Mouse (Mus musculus): Measurements from ENCODE around the gene Sgsm1.
"Not testable (repeated sequence)": the region's sequence is repeated elsewhere in the genome, so short reads cannot be mapped to it uniquely, and the experiment has no call there.

The Sgsm1 gene

DNA sequence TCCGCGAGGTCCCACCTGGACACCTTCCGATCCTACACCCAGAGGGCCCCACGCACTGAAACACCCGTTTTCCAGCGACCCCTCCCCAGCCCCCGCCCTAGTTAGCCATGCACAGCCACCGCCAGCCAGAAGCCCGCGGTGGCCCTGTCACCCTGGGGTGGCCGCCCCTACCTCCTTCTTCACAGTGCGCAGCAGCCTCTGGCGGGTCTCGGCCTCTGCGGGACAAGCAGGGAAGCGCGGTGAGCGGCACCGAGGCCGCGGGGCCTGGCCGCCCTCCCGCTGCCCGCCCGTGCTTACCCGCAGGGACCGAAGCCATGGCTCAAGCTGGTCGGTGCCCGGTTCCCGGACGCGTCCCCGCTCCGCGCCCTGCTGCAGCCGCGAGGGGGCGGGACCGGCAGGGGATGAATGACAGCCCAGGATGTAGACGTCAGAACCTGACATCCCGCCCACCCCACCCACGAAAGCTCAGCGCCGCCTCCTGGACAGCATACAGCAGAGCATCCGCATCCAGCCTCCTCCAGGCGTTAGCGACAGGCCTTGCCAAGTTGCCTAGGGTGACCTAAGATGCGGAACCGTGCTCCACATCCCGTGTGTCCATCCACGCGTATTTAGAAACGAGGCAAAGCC, at the start of gene Sgsm1:
Gene Sgsm1, minus strand, starts transcription at position 410 of the 627 bp plus-strand sequence.
- no peak for DNase-seq (ENCODE audit: low read depth)

DNA sequence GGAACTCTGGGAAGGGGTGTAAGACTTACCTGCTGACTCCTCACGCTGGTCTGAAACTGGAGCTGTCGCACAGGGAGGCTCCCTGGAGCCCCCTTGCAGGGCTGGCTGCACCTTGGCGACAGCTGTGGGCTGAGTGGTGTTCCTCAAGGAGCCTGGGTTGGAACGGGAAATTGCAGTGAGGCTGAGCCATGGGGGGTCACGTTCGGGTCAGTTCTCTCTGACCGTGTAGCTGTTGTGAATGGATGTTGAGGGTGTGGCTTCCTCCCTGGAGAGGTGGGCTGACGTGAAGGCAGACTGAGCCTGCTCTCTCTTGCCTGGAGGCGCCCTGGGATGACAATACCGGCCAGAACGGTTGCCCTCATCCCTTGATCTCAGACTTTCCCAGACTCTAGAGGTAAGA, 48.2 kb upstream of the Sgsm1 start:
- DNase-seq (ENCODE audit: low read depth) = no peak

DNA sequence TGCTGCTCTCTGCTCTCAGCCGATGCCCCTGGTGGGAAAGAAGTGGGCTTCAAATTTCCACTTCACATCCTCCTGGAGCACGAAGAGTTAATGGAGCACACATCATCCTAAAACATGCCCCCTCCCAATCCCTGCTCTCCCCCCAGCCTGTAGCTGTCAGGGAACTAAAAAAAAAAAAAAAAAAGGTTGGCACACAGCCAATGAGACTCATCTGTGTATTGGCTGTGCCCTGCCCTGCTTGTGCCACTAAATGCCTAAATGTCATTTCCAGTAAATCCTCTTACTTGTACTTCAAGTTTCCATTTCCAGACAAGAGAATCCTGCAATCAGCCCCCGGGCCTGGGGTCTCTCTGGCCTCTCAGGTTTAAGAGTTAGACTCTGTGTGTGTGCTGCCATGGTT, 47.1 kb upstream of the Sgsm1 start:
- DNase-seq (ENCODE audit: low read depth) = no peak

DNA sequence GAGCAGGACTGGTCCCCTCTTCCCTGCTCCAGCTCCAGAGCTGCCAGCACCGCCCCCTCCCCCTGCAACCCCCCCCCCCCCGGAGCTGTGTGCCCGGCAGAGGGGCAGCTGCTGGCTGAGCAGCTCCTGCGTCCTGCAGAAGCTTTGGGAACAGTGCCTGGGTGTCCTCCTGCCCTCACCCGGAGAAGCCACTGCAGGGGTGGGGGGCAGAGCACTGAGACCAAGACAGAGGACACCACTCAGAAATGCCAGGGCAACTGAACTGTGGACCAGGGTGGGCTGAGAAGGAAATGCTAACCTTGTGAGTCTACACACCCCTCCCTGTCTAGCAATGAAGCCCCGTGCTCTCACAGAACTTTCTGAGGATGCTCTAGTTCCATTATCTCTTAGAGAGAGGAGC, 46.6 kb upstream of the Sgsm1 start, which contains the start of gene Aym1:
Gene Aym1, plus strand, starts transcription at position 109 of the 400 bp plus-strand sequence.
- no peak for DNase-seq (ENCODE audit: low read depth)

DNA sequence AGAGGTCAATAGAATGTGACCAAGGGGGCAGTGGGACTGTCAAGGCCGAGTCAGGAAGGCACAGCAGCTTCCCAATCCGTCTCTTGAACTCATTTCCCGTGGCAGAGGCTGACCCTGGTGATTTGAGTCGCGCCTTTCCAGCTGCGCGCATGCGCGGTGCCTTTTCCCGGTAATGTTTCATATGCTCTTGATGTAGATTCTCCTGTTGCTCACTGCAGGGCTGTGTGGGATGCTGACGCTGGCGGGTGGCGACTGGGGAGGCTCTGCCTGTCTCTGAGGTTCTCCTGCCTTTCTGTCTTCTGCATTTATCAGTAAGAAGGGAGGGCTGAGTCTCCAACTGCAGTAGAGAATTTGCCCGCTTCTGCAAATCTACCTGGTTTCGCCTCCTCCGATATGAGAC, 43.7 kb upstream of the Sgsm1 start:
- no peak for DNase-seq (ENCODE audit: low read depth)

DNA sequence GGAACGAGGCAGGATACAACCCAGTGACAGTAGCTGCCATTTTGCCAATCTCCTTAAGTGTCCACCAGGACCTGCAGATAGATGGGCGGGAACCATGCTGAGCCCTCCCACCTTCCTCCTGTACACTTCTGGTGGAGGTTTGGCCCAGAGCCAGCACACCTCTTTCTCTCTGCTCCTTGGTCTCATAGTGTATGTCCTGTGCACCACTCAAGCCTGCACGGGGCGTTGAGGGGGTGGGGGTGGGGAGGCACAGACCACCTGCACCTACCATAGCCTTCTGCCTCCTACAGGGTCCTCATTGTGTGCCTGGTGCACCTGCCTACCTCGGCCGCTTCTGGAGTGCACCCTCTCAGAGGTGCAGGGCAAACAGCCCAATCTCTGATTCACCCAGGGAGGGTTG, 42.0 kb upstream of the Sgsm1 start:
- DNase-seq (ENCODE audit: low read depth) = no peak

DNA sequence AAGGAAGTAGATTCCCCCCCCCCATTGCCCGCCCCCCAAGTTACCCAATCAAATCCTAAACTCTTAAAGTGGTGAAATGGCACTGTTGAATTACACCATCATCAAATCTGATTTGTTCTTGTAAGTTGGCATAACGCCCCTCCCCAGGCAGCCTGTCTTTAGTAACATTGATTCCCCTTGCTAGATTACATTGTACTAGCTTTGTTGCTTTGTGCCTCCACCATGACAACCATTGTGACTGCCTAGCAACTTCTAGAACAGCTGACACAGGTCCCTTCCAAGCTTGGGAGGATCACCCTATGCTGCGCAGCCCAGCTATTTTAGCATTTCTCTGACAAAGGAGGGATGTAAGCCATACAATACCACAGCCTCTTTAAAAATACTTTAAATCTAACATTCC, 41.2 kb upstream of the Sgsm1 start:
- DNase-seq (ENCODE audit: low read depth) = no peak

DNA sequence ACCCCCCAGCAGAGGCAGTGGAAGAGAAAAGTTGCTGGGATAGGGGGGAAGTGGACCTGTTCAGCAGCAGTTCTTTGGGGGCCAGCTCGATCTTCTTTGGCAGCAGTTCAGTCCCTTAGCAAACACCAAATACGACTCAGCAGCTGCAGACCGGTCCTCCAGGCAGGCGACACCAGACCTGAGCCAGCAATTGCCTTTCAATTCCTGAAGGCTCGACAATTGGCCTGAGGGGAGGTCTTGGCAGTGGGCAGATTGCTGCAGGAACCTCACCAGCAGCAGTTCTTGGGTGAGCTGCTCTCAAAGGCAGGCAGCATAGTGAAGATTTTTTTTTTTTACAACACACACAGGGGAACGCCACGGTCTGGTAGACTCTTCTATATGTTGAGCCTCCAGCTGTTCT, 39.2 kb upstream of the Sgsm1 start:
- no peak for DNase-seq (ENCODE audit: low read depth)

DNA sequence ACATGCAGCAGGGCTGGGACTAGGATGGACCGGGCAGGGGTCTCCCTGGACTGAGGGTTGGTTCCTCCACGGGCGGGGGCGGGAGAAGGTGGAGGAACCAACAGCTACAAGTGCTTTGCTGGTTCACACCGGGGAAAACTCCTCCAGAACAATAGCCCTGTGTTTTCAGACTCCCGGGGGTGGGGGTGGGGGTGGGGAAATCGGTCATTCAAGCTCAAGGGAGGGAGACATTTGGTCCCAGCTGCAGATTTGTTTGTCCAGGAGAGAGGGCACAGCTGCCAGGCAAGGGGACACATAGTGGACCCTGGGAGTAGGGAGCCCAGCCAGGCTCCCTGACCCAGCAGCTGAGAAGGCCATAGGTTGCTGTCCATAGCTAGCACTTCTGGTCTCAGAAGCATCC, 38.6 kb upstream of the Sgsm1 start:
- no peak for DNase-seq (ENCODE audit: low read depth)

DNA sequence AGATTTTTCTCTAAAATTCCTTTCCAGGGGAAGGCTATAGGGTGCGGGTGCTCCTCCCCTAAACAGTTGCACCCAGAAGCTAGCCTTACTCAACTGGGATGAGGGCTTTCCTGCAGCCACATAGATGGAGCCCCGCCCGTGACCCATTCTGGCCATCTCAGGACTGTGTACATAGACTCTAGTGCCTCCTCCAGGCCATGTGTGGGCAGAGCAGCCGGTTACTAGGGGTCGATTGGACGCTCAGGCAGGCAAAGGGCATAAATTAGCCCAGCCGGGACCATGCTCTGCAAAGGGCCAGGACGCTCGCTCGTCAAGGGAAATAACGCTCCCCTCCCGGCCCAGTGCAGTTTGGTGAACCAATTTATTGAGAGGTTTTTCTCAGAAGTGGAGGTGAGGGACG, 38.0 kb upstream of the Sgsm1 start:
- DNase-seq (ENCODE audit: low read depth) = no peak

DNA sequence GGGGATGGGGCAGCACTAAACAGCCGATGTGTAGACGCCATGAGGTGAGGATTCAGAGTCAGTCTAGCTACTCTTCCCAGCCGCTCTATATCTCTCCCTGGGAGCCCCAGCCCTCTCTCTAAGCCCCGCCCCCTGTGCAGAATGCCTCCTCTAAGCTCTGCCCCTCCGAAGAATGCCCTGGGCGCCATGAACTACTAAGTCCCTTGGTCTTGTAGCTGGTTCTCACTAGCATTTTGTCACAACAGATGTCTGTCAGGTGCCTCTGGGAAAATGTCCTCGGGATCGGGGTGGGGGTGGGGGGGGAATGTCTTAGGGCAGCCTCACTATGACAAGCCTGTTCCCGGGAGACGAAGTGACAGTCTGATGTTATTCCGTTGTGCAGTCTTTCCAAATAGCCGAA, 37.0 kb upstream of the Sgsm1 start:
- no peak for DNase-seq (ENCODE audit: low read depth)

DNA sequence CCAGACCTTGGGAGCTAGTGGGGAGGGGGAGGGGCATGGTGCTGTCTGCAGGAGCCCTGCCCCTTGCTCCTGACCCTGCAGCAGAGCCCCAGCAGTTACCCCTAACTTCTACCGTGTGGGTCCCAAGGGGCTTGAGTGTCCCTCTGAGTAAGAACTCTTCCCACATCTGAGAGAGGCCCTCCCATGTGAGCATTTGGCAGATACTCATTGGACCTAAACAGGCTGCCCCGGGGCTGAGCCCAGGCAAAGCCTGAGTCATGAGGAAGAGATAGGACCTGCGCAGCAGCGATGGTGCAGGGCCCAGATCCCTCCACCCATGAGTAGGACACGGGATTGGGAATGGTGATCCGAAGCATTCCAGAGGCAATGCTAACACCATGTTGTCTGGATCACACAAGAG, 36.1 kb upstream of the Sgsm1 start:
- not testable (repeated sequence) for DNase-seq (ENCODE audit: low read depth)

DNA sequence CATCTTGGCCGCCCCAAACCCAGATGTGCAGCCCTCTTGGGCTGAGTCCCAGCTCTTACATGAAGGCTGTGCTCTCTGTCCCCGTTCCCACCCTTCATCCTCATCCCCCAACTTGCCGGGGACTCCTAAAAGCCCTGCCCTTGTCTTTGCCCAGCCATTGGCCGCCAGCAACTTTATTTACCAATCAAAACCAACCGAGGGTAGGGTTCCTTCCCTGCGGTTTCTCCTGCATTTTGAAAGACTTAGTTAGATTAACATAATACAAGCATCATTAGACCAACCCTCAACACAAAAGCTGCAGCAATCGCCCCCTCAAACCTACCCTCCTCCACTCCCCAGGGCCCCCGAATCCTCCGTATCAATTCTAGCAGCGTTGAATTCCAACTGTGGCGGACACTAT, 35.2 kb upstream of the Sgsm1 start:
- DNase-seq (ENCODE audit: low read depth) = no peak

DNA sequence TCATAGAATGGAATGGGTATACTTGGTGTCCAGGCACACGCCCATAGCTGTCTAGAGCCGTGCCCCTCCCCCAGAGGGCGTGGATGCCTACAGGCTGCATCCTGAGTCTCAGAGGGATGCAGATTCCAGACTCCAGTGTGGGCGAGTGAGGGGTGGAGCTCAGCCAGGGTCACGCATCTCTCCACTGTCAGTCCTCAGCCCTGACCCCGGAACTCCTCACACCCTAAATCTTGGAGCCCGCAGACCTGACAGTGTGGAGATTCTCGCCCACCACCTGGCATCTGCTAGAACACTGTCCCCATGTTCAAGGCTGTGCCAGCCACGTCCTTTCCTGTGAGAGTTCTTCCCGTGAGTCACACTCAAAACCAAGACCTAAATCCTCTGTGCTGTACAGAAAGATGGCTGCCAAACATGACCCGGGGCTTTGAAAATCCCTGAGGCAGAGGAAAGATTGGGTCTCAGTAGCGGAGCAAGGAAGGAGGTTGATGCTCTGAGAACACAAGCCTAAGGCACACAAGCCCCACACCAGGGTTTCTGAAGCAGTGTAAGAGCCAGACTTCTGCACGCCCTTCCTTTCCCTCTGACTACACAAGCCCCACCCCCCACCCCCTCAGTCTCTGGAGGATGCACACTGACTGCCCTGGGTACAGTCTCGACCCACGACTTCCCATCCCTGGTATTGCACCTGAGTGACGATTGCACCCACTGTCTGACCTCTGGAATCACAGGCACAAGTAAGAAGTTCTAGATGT, 34.2 kb upstream of the Sgsm1 start:
- DNase-seq (ENCODE audit: low read depth) = no peak

DNA sequence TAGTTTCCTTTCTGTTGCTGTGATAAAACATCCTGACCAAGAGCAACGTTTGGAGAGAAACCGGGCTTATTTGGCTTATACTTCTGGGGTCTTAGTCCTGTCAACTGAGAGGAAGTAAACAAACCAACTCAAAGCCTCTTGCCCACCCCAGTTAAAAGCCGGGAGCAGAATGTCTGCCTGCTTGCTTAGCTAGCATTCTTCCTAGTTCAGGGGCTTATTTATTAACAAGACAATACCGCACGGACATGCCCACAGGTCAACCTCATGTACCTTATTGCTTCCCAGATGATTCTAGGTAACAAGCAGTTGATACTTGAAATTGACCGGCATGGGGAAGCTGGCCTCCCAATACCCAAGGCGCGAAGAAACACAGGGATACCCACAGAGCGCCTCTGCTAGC, 25.7 kb upstream of the Sgsm1 start:
- DNase-seq (ENCODE audit: low read depth) = no peak

DNA sequence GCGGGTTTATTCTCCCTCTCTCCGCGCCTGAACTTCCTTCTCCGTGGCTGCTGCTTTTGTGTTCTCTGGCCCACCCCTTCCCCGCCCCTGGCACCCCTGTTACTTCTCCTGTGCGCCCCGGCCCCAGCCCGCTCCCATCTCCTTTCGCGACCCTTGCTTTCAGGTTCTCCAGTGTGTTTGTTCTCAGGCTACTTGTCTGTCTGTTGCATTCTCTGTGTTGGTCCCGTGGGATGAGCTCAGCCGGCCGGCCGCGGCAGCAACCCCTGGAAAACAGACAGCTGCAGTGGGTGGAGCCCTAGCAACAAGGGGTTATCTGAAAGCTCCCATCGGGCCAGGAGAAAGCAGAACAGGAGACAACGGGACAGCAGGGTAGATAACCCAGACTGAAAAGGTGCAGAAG, 25.1 kb upstream of the Sgsm1 start:
- no peak for DNase-seq (ENCODE audit: low read depth)

DNA sequence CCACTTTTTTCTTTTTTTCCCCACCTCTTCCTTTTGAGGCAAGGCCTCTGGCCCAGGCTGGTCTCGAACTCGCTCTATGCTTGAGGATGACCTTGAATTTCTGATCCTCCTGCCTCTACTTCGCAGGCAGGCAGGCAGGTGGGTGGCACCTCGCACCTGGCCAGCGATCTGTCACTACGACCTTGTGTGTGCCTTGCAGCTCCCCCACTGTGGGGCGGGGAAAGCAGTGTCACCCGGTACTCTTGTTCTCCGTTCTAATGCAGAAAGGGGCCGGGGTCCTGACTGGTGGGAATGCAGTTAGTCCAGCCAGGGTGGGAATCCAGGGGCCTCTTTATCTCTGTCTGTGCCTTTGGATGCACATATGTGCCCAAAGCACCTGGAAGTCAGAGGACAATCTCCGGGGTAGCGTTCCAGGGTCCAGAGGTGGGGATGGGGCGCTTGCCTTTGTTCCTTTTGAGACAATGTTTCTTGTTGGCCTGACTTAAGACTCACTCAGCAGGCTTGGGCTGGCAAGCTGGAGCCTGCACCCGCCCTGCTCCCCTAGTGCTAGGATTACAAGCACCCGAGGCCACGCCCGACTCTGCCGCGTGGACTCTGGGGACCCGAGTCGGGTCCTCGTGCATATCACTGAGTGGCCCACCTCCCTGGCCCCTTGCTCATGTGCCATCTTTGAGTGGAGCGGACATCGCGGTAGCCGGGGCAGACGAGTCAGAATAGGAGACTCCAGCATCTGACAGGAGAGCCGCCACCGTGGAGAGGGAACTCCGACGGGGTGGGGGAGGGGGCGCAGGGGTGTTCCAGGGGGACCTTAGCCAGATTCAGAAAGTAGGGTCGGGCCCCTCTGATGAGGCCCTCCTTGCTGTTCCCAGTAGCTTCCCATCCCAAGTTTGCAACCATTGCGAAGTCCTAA, 24.3 kb upstream of the Sgsm1 start:
- DNase-seq (ENCODE audit: low read depth) = no peak

DNA sequence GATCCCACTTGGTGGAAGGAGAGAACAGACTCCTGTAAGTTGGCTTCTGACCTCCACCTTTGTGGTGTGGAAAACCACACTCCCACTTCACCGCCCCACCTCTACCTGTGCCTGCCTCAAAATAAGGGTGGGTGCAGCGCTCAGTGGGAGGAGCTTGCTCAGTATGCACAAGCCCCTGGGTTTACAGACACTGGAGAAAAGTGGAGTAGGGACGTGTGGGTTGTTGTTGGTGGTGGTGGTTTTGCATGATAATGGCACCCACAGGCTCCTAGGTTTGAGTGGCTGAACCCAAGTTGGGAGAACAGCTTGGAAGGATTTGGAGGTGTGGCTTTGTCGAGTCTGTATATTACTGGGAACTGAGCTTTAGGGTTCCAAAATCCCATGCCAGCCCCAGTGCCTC, 22.3 kb upstream of the Sgsm1 start:
- no peak for DNase-seq (ENCODE audit: low read depth)

DNA sequence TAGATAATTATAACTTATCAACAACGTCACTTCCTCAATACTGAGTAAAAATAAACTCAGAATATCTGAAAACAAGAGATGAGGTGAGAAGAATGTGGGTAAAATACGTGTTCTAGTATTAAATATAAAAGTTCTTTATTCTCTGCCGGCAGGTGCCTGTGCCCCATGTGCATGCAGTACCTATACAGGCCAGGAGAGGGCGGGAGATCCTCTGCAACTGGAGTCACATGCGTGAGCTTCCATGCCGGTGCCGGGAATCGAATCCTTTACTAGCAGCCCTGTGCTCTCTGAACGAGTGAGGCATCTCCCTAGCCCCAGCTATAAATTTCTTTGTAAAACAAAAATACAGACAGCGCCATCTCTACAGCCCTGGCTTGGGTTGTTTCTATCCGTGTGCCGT, 21.7 kb upstream of the Sgsm1 start:
- DNase-seq (ENCODE audit: low read depth) = no peak

DNA sequence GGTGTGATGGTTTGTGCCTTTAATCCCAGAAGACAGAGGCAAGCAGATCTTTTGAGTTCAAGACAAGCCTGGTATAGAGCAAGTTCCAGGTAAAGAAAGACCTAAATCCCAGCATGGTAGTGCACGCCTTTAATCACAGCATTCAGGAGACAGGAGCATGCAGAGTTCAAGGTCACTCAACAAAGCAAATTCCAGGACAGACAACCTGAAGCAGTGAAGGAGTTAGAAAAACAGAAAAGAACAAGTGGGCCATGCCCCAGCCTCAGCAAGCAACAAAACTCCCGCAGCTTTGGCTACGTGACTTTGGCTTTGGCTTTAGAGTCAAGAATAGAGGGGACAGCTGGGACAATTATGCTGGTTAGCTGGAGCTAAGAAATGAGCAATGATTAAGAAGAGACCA, 19.6 kb upstream of the Sgsm1 start:
- DNase-seq (ENCODE audit: low read depth) = no peak

DNA sequence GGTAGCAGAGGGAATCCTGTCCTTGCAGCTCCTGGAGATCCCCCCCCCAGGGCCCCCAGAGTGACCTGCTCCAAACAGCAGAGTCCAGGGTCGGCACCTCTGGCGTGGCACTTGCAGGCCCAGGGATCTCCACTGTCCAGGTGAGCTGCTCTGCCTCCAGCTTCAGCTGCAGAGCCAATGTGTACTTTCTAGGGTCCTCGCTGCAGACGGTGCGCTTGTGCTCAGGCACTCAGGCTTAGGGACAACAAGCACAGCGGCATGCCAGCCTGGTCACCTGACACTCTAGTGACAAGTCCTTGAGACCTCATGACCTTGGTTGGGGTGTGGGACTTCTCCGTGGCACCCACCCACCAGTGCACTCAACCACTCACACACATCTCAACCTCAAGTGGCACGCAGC, 18.9 kb upstream of the Sgsm1 start:
- DNase-seq (ENCODE audit: low read depth) = no peak

DNA sequence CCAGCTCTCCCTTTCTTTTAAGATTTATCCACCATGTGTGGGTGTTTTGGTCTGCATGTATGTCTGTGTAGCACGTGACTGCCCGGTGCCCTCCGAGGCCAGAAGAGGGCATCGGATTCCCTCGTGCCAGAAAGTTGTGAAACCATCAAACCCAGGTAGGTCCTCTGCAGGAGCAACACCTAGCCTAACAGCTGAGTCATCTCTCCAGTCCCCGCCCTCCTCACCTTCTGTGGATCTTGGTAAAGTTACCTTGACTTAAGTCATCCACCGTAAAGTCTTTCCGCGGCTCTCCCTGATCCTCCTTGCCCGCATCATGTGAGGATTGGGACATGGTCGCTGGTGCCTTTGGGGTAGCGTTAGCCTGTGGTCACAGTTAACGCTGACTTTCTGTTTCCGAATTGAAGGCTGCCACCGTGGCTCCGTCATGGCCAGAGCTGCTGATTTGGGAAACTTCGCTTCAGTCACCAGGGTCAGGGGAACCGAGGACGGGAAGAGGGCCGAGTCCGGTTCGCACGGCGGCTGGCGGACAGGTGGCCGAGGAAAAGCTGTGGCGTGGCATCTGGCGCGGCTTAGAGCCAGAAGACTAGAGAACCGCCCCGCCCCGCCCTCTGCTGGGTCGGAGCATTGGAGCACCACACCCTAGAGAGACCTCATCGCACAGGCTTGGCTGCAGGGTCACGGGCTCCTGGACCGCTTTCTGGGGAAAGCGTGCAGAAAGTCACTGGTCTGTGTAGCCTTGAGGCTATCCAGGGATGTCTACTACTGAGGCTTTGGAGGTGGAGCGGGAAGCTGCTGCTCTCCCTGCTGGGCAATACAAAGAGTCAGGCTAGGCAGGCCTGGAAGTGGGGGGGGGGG, 13.4 kb upstream of the Sgsm1 start:
- DNase-seq (ENCODE audit: low read depth) = no peak

Data from 416B (cell line).